Mouse (Mus musculus) myocyte (in vitro differentiated cells): ENCODE measurements around the gene Rab3gap1.

Experiments used
- CEBPB ChIP-seq: IDR thresholded peaks from 2 replicates; pipeline ENCODE4 v1.6.1; 2011; ENCODE audit warnings: mild to moderate bottlenecking, moderate library complexity; ENCODE audit not compliant: poor library complexity, insufficient read depth, severe bottlenecking
- E2F4 ChIP-seq: IDR thresholded peaks from one replicate; pipeline ENCODE4 v1.6.1; 2011; ENCODE audit warnings: mild to moderate bottlenecking, control low read depth, moderate library complexity; ENCODE audit not compliant: insufficient read depth
- MAX ChIP-seq: IDR thresholded peaks from one replicate; pipeline ENCODE4 v1.6.1; 2011; ENCODE audit warnings: low read depth, mild to moderate bottlenecking, control low read depth
- MYOD1 ChIP-seq, 3 experiments: IDR thresholded peaks; one replicate each; pipeline ENCODE4 v1.6.1; 2011; ENCODE audit warnings: control low read depth in 2 of 3, low read depth in 2 of 3, mild to moderate bottlenecking in 2 of 3, moderate library complexity in 1 of 3; ENCODE audit not compliant: insufficient read length in 2 of 3, control insufficient read depth in 1 of 3
- MYOG ChIP-seq, 3 experiments: IDR thresholded peaks; one replicate each; pipeline ENCODE4 v1.6.1; 2011; ENCODE audit warnings: control low read depth in 2 of 3, low read depth in 2 of 3, mild to moderate bottlenecking in 2 of 3; ENCODE audit not compliant: insufficient read length in 2 of 3, control insufficient read depth in 1 of 3, insufficient read depth in 1 of 3
- POLR2A ChIP-seq: IDR thresholded peaks from one replicate; pipeline ENCODE4 v1.6.1; 2011; ENCODE audit warnings: low read depth, mild to moderate bottlenecking, control low read depth, moderate library complexity; ENCODE audit not compliant: insufficient read length
- POLR2AphosphoS2 ChIP-seq: IDR thresholded peaks from one replicate; pipeline ENCODE4 v1.6.1; 2011; ENCODE audit warnings: low read depth, control low read depth; ENCODE audit not compliant: insufficient read length
- SRF ChIP-seq: IDR thresholded peaks from one replicate; pipeline ENCODE4 v1.6.1; 2011; ENCODE audit warnings: low read depth; ENCODE audit not compliant: control insufficient read depth, insufficient read length
- TCF12 ChIP-seq: IDR thresholded peaks from one replicate; pipeline ENCODE4 v1.6.1; 2011; ENCODE audit warnings: mild to moderate bottlenecking, control low read depth; ENCODE audit not compliant: poor library complexity, insufficient read depth, severe bottlenecking
- TCF3 ChIP-seq: IDR thresholded peaks from one replicate; pipeline ENCODE4 v1.6.1; 2011; ENCODE audit warnings: low read depth, control low read depth; ENCODE audit not compliant: insufficient read length
- USF1 ChIP-seq: IDR thresholded peaks from one replicate; pipeline ENCODE4 v1.6.1; 2011; ENCODE audit warnings: low read depth, mild to moderate bottlenecking, control low read depth, moderate library complexity

DNA sequence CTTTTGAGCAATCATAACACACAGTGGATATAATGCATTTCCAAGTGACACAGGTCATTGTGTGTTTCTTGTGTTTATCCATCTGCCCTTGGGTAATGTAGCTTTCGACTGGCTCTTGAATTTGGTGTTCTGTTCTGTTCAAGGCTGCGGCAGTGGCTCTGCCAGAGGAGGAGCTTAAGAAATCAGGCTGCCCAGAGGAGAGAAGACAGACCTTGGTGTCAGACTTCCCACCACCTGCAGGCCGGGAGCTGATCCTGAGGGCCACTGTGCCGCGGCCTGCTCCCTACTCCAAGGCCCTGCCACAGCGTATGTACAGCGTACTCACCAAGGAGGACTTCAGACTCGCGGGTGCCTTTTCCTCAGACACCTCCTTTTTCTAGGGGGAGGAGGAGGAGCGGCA is 73.7 kb downstream of the Rab3gap1 start:
- no peak for TF ChIP-seq POLR2A
- no peak for TF ChIP-seq MAX
- no peak for TF ChIP-seq TCF12
- TF ChIP-seq E2F4: no peak
- no peak for TF ChIP-seq CEBPB
- no peak for TF ChIP-seq MYOG (IDR thresholded peaks at IDR 0.05; ENCODE audit: control insufficient read depth in 1 of 3, insufficient read depth in 1 of 3, insufficient read length in 2 of 3, low read depth in 2 of 3)
- no peak for TF ChIP-seq MYOD1 (IDR thresholded peaks at IDR 0.05; ENCODE audit: control insufficient read depth in 1 of 3, insufficient read length in 2 of 3, low read depth in 2 of 3)
- TF ChIP-seq USF1: no peak
- TF ChIP-seq TCF3: no peak
- no peak for TF ChIP-seq POLR2AphosphoS2
- TF ChIP-seq SRF: no peak
